Mouse (Mus musculus): ENCODE results near the gene Cphx3.
"Not testable (repeated sequence)": the region's sequence is repeated elsewhere in the genome, so short reads cannot be mapped to it uniquely, and the experiment has no call there.

GRCm38 (mm10) chr14:26197851-26198250 lies 115.8 kb downstream of the Cphx3 start:
- not testable (repeated sequence) for TF ChIP-seq POLR2A (IDR thresholded peaks at IDR 0.05; ENCODE audit: control insufficient read depth, low read depth, low read length); CTCF (IDR thresholded peaks at IDR 0.05; ENCODE audit: control insufficient read depth, insufficient read depth, insufficient replicate concordance, low read depth, low read length)

All from testis, adult 2 months (tissue).